In the genomic region with DNA sequence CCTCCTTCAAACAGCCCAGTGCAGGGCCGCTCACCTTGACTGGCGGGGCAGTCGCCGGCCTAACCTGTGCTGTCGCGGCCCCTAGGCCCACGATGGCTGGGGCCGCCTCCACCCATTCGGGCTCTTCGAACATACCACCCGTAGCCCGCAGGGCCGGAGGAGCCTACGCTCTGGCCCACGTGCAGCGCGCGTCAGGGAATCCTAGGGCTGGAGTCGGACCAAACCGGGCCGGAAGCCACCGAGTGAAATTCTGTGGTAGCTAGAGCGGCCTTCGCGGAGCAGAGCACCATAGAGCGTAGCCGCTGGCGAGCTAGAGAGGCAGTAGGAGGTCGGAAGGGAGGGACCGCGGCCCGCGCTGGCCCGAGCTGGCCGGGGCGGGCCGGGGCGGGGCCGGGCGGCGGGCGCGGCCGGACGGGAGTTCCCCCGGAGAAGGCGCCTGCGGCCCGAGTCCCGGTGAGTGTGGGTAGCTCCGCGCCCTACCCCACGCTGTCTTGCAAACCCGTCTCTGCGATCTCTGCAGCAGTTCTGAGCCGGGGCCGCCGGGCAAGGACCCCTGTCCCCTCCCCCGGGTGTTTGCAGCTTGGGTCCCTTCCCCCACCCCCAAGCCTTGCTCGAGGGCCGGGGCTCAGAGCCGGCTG, we compare ENCODE assay signal across 8 mouse cellular contexts. TPM values are rescaled to one million over a fixed set of nuclear protein-coding genes. Genes with fewer than 3 reads are reported as not detected.
A peak's percentile ranks its signal among the peaks of the same experiment; 100 is the strongest.
DNase-seq lines count a peak whose midpoint lies in the region; ATAC-seq and TF ChIP-seq lines count a peak whose summit lies in the region.

Gene Ilk, plus strand, starts transcription at position 329 of the 638 bp plus-strand sequence.

- H3K9me3 ChIP-seq in hindbrain, embryonic 14.5 days (ENCODE audit: control insufficient read depth, low read length) = no peaks in the 10 kb centered on the region

- in situ Hi-C loops in Patski (cut with MboI; ENCODE audit: low pct_unique_long_range_greater_than_20kb) = loop anchor here (5.0 to 10.0 kb wide), 3 partner anchors 94 to 342 kb away; partner anchors contain the start of genes Arfip2, Gm45799, Smpd1 and Timm10b

- no peak for TF ChIP-seq CTCF in Patski (IDR thresholded peaks at IDR 0.05)

- POLR2A ChIA-PET in Patski (lab: Charles Lee) = interaction anchor here (1.1 kb wide), 1 partner anchor 74 kb away, joined by 3 read pairs; the partner anchor contains the start of gene Mrpl17

- peak; percentile 78 for ATAC-seq in Patski
- ATAC-seq in hindbrain, embryonic 14.5 days (ENCODE audit: low FRiP score) = peak; percentile 98

- DNase-seq in Patski (ENCODE audit: low read depth, low spot score) = peak; percentile 69
- peak; percentile 93 for DNase-seq in cerebellum, postnatal 14 days
- peak; percentile 83 to 86 for DNase-seq in frontal cortex, postnatal 25 days (ENCODE audit: low spot score in 2 of 2)
- DNase-seq in hindbrain, embryonic 14.5 days (ENCODE audit: low spot score) = peak; percentile 85
- peak; percentile 85 for DNase-seq in left cerebral cortex, adult 11 months (ENCODE audit: low spot score)
- peak; percentile 94 to 96 for DNase-seq in lung, postnatal 4 days
- DNase-seq in retina, postnatal 7 days (ENCODE audit: low read depth, low spot score) = peak; percentile 84
- peak; percentile 91 for DNase-seq in urinary bladder, adult 2 months (ENCODE audit: low spot score)

- peaks cover 15% of the 10 kb centered on the region for H3K4me1 ChIP-seq in hindbrain, embryonic 14.5 days (replicated peaks; ENCODE audit: control insufficient read depth, insufficient read depth, low read length)

- peak within 1 kb of the TSS; percentile 69 for H3K27ac ChIP-seq in hindbrain, embryonic 14.5 days

- peaks cover 55% of the 10 kb centered on the region for H3K36me3 ChIP-seq in hindbrain, embryonic 14.5 days (replicated peaks; ENCODE audit: control insufficient read depth, insufficient read depth)

- H3K4me3 ChIP-seq in hindbrain, embryonic 14.5 days (replicated peaks; ENCODE audit: low read length) = peak within 1 kb of the TSS; percentile 65

- under 1% methylated on average over 56 of the region's 62 CpGs for WGBS in hindbrain, embryonic 14.5 days

- CTCF ChIA-PET in Patski (lab: Charles Lee) = interaction anchor here (0.8 to 2.1 kb wide), 3 partner anchors 10 to 202 kb away, joined by 3 to 9 read pairs (median 3); no protein-coding TSS in a partner anchor

- H3K27me3 ChIP-seq in Patski = no peaks in the 10 kb centered on the region
- H3K27me3 ChIP-seq in hindbrain, embryonic 14.5 days (ENCODE audit: control insufficient read depth, insufficient read depth, low read length) = no peaks in the 10 kb centered on the region

- peak within 1 kb of the TSS; percentile 90 for H3K4me2 ChIP-seq in hindbrain, embryonic 14.5 days (replicated peaks)

- H3K9ac ChIP-seq in hindbrain, embryonic 14.5 days = peak within 1 kb of the TSS; percentile 91

RNA-seq across cellular contexts. Expression of gene Ilk, which starts in this region (rescaled TPM):
- polyA plus RNA-seq in Patski (2021) = 218 TPM
- polyA plus RNA-seq in hindbrain, embryonic 14.5 days (2014; fragmentation: Nextera tagmentation; extraction: Ambion mirVana) = 206 and 220 TPM in 2 replicates
- 488 and 618 TPM in 2 replicates for polyA plus RNA-seq in urinary bladder, adult 2 months (2012; rRNA removed)

Comparison
In these comparisons a context has a peak if more than half of its experiments do, and no peak if none do; other contexts are left out.
1. Peak in every context shown above with its lines: DNase-seq, ATAC-seq, H3K4me3 ChIP-seq and H3K27ac ChIP-seq.